Mouse (Mus musculus) thymus, adult 2 months (tissue): ENCODE measurements around the gene Cep68.

Experiments
- CTCF ChIP-seq: fragments of 200-500 bp; IDR thresholded peaks from 2 replicates; pipeline ENCODE4 v1.5.1; 2012; ENCODE audit warnings: mild to moderate bottlenecking, control low read depth, low read length, moderate library complexity, borderline replicate concordance; ENCODE audit not compliant: control insufficient read depth, poor library complexity, insufficient read depth; ENCODE audit errors: extremely low read depth
- POLR2A ChIP-seq: fragments of 200-500 bp; IDR thresholded peaks from 2 replicates; pipeline ENCODE4 v1.6.1; 2012; ENCODE audit warnings: mild to moderate bottlenecking, low read length, control low read depth, moderate library complexity; ENCODE audit not compliant: control insufficient read depth, poor library complexity, insufficient read depth; ENCODE audit errors: extremely low read depth

- no peak for TF ChIP-seq POLR2A
- TF ChIP-seq CTCF: no peak
Measured at GRCm38 (mm10) chr11:20234233-20234632, 15.0 kb downstream of the Cep68 start.
